Mouse (Mus musculus): ENCODE results near the gene Epb41l2. TPM values are rescaled to one million over a fixed set of nuclear protein-coding genes. Genes with fewer than 3 reads are reported as not detected.

Gene Epb41l2
- polyA plus RNA-seq, 1 experiment: 121 TPM

- Histone ChIP-seq H3K27ac (ENCODE audit: insufficient read depth, low read length) (no peak overlapping the region), H3K4me3 (ENCODE audit: insufficient read depth, low read length) (peak overlapping the region; percentile 41), H3K4me1 (ENCODE audit: control insufficient read depth, insufficient read depth, low read length) (peaks cover 1% of the 10 kb centered on the region; the same call in 1 of the 2 replicates)
- TF ChIP-seq POLR2A (IDR thresholded peaks at IDR 0.05; ENCODE audit: extremely low read depth, insufficient read depth, low read length) (no peak), CTCF (IDR thresholded peaks at IDR 0.05; ENCODE audit: extremely low read depth, insufficient read depth, low read length) (no peak)
These were observed 587 bp downstream of the Epb41l2 start for GRCm38 (mm10) chr10:25359959-25360811.

DNA sequence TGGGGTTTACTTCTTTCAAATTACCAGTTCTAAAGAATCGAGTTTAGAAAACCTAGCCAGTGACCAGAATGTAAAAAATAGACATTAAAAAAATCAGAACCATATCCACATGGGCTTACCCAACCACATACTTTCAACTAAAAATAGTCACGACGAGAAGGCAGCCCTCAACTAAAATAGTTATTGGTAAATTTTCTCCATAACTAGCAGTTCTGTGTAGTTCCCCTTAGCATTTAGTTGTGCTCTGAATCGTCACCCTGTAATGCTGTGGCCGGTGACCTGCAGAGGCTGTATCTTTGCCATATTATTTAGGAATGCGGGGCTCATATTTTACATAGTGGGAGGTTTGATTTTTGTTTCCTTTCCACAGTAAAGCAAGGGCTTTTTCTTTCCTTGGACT, 2.6 kb downstream of the Epb41l2 start:
- TF ChIP-seq CTCF (IDR thresholded peaks at IDR 0.05; ENCODE audit: extremely low read depth, insufficient read depth, low read length) (no peak), POLR2A (IDR thresholded peaks at IDR 0.05; ENCODE audit: extremely low read depth, insufficient read depth, low read length) (no peak)
- Histone ChIP-seq H3K4me1 (ENCODE audit: control insufficient read depth, insufficient read depth, low read length) (peaks cover 1% of the 10 kb centered on the region; the same call in 1 of the 2 replicates), H3K27ac (ENCODE audit: insufficient read depth, low read length) (no peak overlapping the region), H3K4me3 (ENCODE audit: insufficient read depth, low read length) (peak overlapping the region; percentile 32; the same call in 1 of the 2 replicates)

GRCm38 (mm10) chr10:25365158-25365557, 5.6 kb downstream of the Epb41l2 start:
- Histone ChIP-seq H3K4me3 (ENCODE audit: insufficient read depth, low read length) (no peak overlapping the region), H3K4me1 (ENCODE audit: control insufficient read depth, insufficient read depth, low read length) (peaks cover 1% of the 10 kb centered on the region; the same call in 1 of the 2 replicates), H3K27ac (ENCODE audit: insufficient read depth, low read length) (no peak overlapping the region)
- TF ChIP-seq POLR2A (IDR thresholded peaks at IDR 0.05; ENCODE audit: extremely low read depth, insufficient read depth, low read length) (no peak), CTCF (IDR thresholded peaks at IDR 0.05; ENCODE audit: extremely low read depth, insufficient read depth, low read length) (no peak)

- Histone ChIP-seq H3K27ac (ENCODE audit: insufficient read depth, low read length) (no peak overlapping the region), H3K4me1 (ENCODE audit: control insufficient read depth, insufficient read depth, low read length) (peaks cover 1% of the 10 kb centered on the region; the same call in 1 of the 2 replicates), H3K4me3 (ENCODE audit: insufficient read depth, low read length) (no peak overlapping the region)
- no peak for TF ChIP-seq POLR2A (IDR thresholded peaks at IDR 0.05; ENCODE audit: extremely low read depth, insufficient read depth, low read length)
- no peak for TF ChIP-seq CTCF (IDR thresholded peaks at IDR 0.05; ENCODE audit: extremely low read depth, insufficient read depth, low read length)
These were observed 6.1 kb downstream of the Epb41l2 start for GRCm38 (mm10) chr10:25365708-25366107.

- TF ChIP-seq CTCF (IDR thresholded peaks at IDR 0.05; ENCODE audit: extremely low read depth, insufficient read depth, low read length) (no peak), POLR2A (IDR thresholded peaks at IDR 0.05; ENCODE audit: extremely low read depth, insufficient read depth, low read length) (no peak)
- Histone ChIP-seq H3K27ac (ENCODE audit: insufficient read depth, low read length) (no peak overlapping the region), H3K4me3 (ENCODE audit: insufficient read depth, low read length) (no peak overlapping the region), H3K4me1 (ENCODE audit: control insufficient read depth, insufficient read depth, low read length) (no peaks in the 10 kb centered on the region)
These were observed 7.1 kb downstream of the Epb41l2 start for GRCm38 (mm10) chr10:25366691-25367090.

GRCm38 (mm10) chr10:25368928-25369327, 9.3 kb downstream of the Epb41l2 start:
- H3K4me1 ChIP-seq (ENCODE audit: control insufficient read depth, insufficient read depth, low read length): no peaks in the 10 kb centered on the region; the same call in 1 of the 2 replicates
- H3K4me3 ChIP-seq (ENCODE audit: insufficient read depth, low read length): no peak overlapping the region
- no peak for TF ChIP-seq POLR2A (IDR thresholded peaks at IDR 0.05; ENCODE audit: extremely low read depth, insufficient read depth, low read length)
- no peak for TF ChIP-seq CTCF (IDR thresholded peaks at IDR 0.05; ENCODE audit: extremely low read depth, insufficient read depth, low read length)
- no peak overlapping the region for H3K27ac ChIP-seq (ENCODE audit: insufficient read depth, low read length)

- no peak for TF ChIP-seq CTCF (IDR thresholded peaks at IDR 0.05; ENCODE audit: extremely low read depth, insufficient read depth, low read length)
- TF ChIP-seq POLR2A (IDR thresholded peaks at IDR 0.05; ENCODE audit: extremely low read depth, insufficient read depth, low read length): no peak
- H3K27ac ChIP-seq (ENCODE audit: insufficient read depth, low read length): no peak overlapping the region
- no peaks in the 10 kb centered on the region; the same call in 1 of the 2 replicates for H3K4me1 ChIP-seq (ENCODE audit: control insufficient read depth, insufficient read depth, low read length)
- no peak overlapping the region for H3K4me3 ChIP-seq (ENCODE audit: insufficient read depth, low read length)
These were observed 10.1 kb downstream of the Epb41l2 start for GRCm38 (mm10) chr10:25369691-25370090.

- no peak for TF ChIP-seq POLR2A (IDR thresholded peaks at IDR 0.05; ENCODE audit: extremely low read depth, insufficient read depth, low read length)
- TF ChIP-seq CTCF (IDR thresholded peaks at IDR 0.05; ENCODE audit: extremely low read depth, insufficient read depth, low read length): no peak
- H3K4me3 ChIP-seq (ENCODE audit: insufficient read depth, low read length): no peak overlapping the region
- no peak overlapping the region for H3K27ac ChIP-seq (ENCODE audit: insufficient read depth, low read length)
- no peaks in the 10 kb centered on the region; the same call in 1 of the 2 replicates for H3K4me1 ChIP-seq (ENCODE audit: control insufficient read depth, insufficient read depth, low read length)
These were observed 11.7 kb downstream of the Epb41l2 start for GRCm38 (mm10) chr10:25371336-25371735.

DNA sequence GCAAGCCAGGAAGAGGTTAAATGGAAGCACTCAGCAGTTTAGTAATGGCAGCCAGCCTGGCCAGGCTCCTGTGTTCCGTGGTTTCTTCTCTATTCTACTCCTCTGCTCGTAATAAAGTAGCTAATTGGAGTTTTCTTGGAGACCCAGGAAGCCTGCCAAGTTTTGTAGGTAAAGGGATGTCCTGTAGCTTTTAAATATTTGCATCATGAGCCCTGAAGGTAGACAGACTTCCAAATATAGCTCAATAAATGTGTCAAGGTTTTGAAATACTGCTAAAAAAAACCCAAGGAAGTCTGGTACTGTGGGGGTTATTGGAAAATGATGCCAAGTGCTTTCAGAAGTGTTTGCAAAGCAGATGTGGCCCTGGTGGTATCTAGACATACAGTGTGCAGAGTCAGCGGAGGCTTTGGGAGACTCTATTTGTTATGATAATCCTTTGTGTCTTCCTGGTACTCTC, 12.3 kb downstream of the Epb41l2 start:
- no peak overlapping the region for H3K27ac ChIP-seq (ENCODE audit: insufficient read depth, low read length)
- no peak overlapping the region for H3K4me3 ChIP-seq (ENCODE audit: insufficient read depth, low read length)
- H3K4me1 ChIP-seq (ENCODE audit: control insufficient read depth, insufficient read depth, low read length): no peaks in the 10 kb centered on the region; the same call in 1 of the 2 replicates
- no peak for TF ChIP-seq POLR2A (IDR thresholded peaks at IDR 0.05; ENCODE audit: extremely low read depth, insufficient read depth, low read length)
- TF ChIP-seq CTCF (IDR thresholded peaks at IDR 0.05; ENCODE audit: extremely low read depth, insufficient read depth, low read length): no peak
